Mouse (Mus musculus) thymus, adult 2 months (tissue): ENCODE measurements at regions not wholly inside any gene's neighbourhood (a gene's known extent, or its start where the extent isn't known, plus 50 kb on each side); places are given as distances from the start of the nearest gene placed in this dataset.

Experiments
- CTCF ChIP-seq: fragments of 200-500 bp; IDR thresholded peaks from 2 replicates; pipeline ENCODE4 v1.5.1; 2012; ENCODE audit warnings: mild to moderate bottlenecking, control low read depth, low read length, moderate library complexity, borderline replicate concordance; ENCODE audit not compliant: control insufficient read depth, poor library complexity, insufficient read depth; ENCODE audit errors: extremely low read depth
- POLR2A ChIP-seq: fragments of 200-500 bp; IDR thresholded peaks from 2 replicates; pipeline ENCODE4 v1.6.1; 2012; ENCODE audit warnings: mild to moderate bottlenecking, low read length, control low read depth, moderate library complexity; ENCODE audit not compliant: control insufficient read depth, poor library complexity, insufficient read depth; ENCODE audit errors: extremely low read depth

GRCm38 (mm10) chr7:69007237-69007636, 258.2 kb upstream of the Arrdc4 start:
- no peak for TF ChIP-seq POLR2A
- no peak for TF ChIP-seq CTCF
